Mouse (Mus musculus) gastrocnemius, postnatal 4 days (tissue): Measurements from ENCODE around the gene Zfhx3. TPM values are rescaled to one million over a fixed set of nuclear protein-coding genes. Genes with fewer than 3 reads are reported as not detected.

Experiments used
- DNase-seq, 2 experiments: peaks; one replicate each; pipeline ENCODE4 v3.0.0; 2021 to 2022; ENCODE audit warnings: low spot score in 2 of 2, mixed read lengths in 2 of 2
- total RNA-seq, 2 experiments: library from RNA; stranded (reverse); gene quantifications; 2 replicates each; pipeline ENCODE4 v1.2.3; 2021

Zfhx3 gene
- total RNA-seq, 2 experiments from 2014 or later = 15.9 to 16.0 TPM

- no peak for DNase-seq
Measured at GRCm38 (mm10) chr8:108236715-108237114, 294.3 kb downstream of the Zfhx3 start.

- no peak for DNase-seq
Measured at GRCm38 (mm10) chr8:108239531-108239930, 297.1 kb downstream of the Zfhx3 start.

- no peak for DNase-seq
Measured at GRCm38 (mm10) chr8:108241041-108241690, 298.7 kb downstream of the Zfhx3 start.

GRCm38 (mm10) chr8:108243270-108243669 is 300.8 kb downstream of the Zfhx3 start:
- DNase-seq = no peak

- no peak for DNase-seq
Measured at GRCm38 (mm10) chr8:108244636-108245494, 302.4 kb downstream of the Zfhx3 start.

- DNase-seq = no peak
Measured at GRCm38 (mm10) chr8:108245575-108245974, 303.1 kb downstream of the Zfhx3 start.

- no peak for DNase-seq
Measured at GRCm38 (mm10) chr8:108246035-108246933, 303.8 kb downstream of the Zfhx3 start.

- no peak for DNase-seq
Measured at GRCm38 (mm10) chr8:108246934-108247417, 304.5 kb downstream of the Zfhx3 start.

- no peak for DNase-seq
Measured at GRCm38 (mm10) chr8:108264593-108265160, 322.2 kb downstream of the Zfhx3 start.

- no peak for DNase-seq
Measured at GRCm38 (mm10) chr8:108277960-108278359, 335.5 kb downstream of the Zfhx3 start.

GRCm38 (mm10) chr8:108281981-108282380 is 339.5 kb downstream of the Zfhx3 start:
- DNase-seq = no peak

- DNase-seq = no peak
Measured at GRCm38 (mm10) chr8:108286117-108286516, 343.7 kb downstream of the Zfhx3 start.

- no peak for DNase-seq
Measured at GRCm38 (mm10) chr8:108300964-108301615, 358.6 kb downstream of the Zfhx3 start.

GRCm38 (mm10) chr8:108301654-108302053 is 359.2 kb downstream of the Zfhx3 start:
- DNase-seq = no peak

GRCm38 (mm10) chr8:108305368-108305767 is 362.9 kb downstream of the Zfhx3 start:
- DNase-seq = no peak

GRCm38 (mm10) chr8:108309525-108310246 is 367.2 kb downstream of the Zfhx3 start:
- DNase-seq = no peak

- DNase-seq = no peak
Measured at GRCm38 (mm10) chr8:108315046-108315445, 372.6 kb downstream of the Zfhx3 start.

GRCm38 (mm10) chr8:108317532-108318093 is 375.2 kb downstream of the Zfhx3 start:
- no peak for DNase-seq

GRCm38 (mm10) chr8:108327711-108328110 is 385.3 kb downstream of the Zfhx3 start:
- DNase-seq = no peak
